Mouse (Mus musculus) forebrain, embryonic 12.5 days (tissue): ENCODE data around the gene Garem2. TPM values are rescaled to one million over a fixed set of nuclear protein-coding genes. Genes with fewer than 3 reads are reported as not detected.

ENCODE experiments used
- ATAC-seq: fragments of 200-750 bp; cut with Nextera tagmentation; 2 replicates; pipeline ENCODE4 v1.8.0; 2017; ENCODE audit warnings: moderate TSS enrichment; ENCODE audit not compliant: low FRiP score
- H3K27ac ChIP-seq: fragments of 300-500 bp; sonication (generic); 2 replicates; pipeline ENCODE4 v1.5.1; 2016; ENCODE audit warnings: mild to moderate bottlenecking
- H3K27me3 ChIP-seq: fragments of 300-500 bp; sonication (generic); 2 replicates; pipeline ENCODE4 v1.6.1; 2016; ENCODE audit warnings: mild to moderate bottlenecking
- H3K36me3 ChIP-seq: fragments of 300-500 bp; sonication (generic); replicated peaks from 2 replicates; pipeline ENCODE4 v1.6.1; 2016; ENCODE audit warnings: mild to moderate bottlenecking
- H3K4me1 ChIP-seq: fragments of 300-500 bp; sonication (generic); 2 replicates; pipeline ENCODE4 v1.6.1; 2016
- H3K4me2 ChIP-seq: fragments of 300-500 bp; sonication (generic); 2 replicates; pipeline ENCODE4 v1.6.1; 2016; ENCODE audit warnings: mild to moderate bottlenecking, moderate library complexity
- H3K4me3 ChIP-seq: fragments of 300-500 bp; sonication (generic); replicated peaks from 2 replicates; pipeline ENCODE4 v1.5.1; 2016; ENCODE audit warnings: mild to moderate bottlenecking
- H3K9ac ChIP-seq: fragments of 300-500 bp; sonication (generic); 2 replicates; pipeline ENCODE4 v1.6.1; 2016; ENCODE audit warnings: mild to moderate bottlenecking
- H3K9me3 ChIP-seq: fragments of 300-500 bp; sonication (generic); 2 replicates; pipeline ENCODE4 v1.6.1; 2016
- WGBS: fragments of 180-500 bp; shearing (Covaris S2); methylation state at CpG from one replicate; pipeline ENCODE4 v1.1.7; 2016; 5-methylcytosine and 5-hydroxymethylcytosine counted together
- polyA plus RNA-seq: library from polyadenylated mRNA; unstranded; fragments of >200 nt; fragmentation: Nextera tagmentation; extraction: Ambion mirVana; gene quantifications from 2 replicates; pipeline ENCODE4 v1.2.1, GENCODE M21; 2016

Gene Garem2
- polyA plus RNA-seq, 1 experiment from 2014 or later = 22.5 TPM

GRCm38 (mm10) chr5:30155395-30155792 lies 50.4 kb downstream of the Garem2 start:
- Histone ChIP-seq H3K27ac (peak overlapping the region; percentile 78), H3K4me1 (peaks cover 21% of the 10 kb centered on the region), H3K36me3 (no peaks in the 10 kb centered on the region), H3K9ac (peak overlapping the region; percentile 87), H3K27me3 (no peaks in the 10 kb centered on the region), H3K9me3 (no peaks in the 10 kb centered on the region), H3K4me3 (peak overlapping the region; percentile 90), H3K4me2 (peak overlapping the region; percentile 72)
- WGBS = under 1% methylated on average over 31 of the region's 31 CpGs
- ATAC-seq = peak; percentile 71

- no peaks in the 10 kb centered on the region for H3K27me3 ChIP-seq
- WGBS = 36% methylated on average over 13 of the region's 13 CpGs
- no peaks in the 10 kb centered on the region for H3K9me3 ChIP-seq
- peak overlapping the region; percentile 87 for H3K9ac ChIP-seq
- ATAC-seq = no peak
- H3K27ac ChIP-seq = no peak overlapping the region
- peak overlapping the region; percentile 90 for H3K4me3 ChIP-seq
- H3K4me2 ChIP-seq = peak overlapping the region; percentile 72
- H3K36me3 ChIP-seq = no peaks in the 10 kb centered on the region
- H3K4me1 ChIP-seq = peaks cover 21% of the 10 kb centered on the region
Observed at GRCm38 (mm10) chr5:30155821-30156629, 51.1 kb downstream of the Garem2 start.

DNA sequence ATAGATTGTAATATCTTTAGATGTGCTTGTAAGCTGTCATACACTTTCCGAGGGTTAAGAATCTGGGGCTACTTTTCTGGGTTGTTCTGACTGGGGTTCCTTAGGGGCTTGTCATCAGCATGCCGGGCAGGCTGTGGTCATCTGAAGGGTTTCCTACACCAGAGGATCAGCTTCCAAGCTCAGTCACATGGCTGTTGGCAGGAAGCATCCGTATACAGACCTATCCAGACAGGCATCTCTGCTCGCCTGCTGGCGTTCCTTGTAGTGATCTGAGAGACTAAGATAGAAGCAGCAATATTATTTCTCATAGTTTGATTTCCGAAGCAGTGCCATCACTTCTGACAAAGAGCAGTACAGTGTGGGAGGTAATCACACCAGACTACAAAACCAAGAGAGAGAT lies 54.6 kb downstream of the Garem2 start:
- no peak overlapping the region for H3K4me3 ChIP-seq
- H3K36me3 ChIP-seq = no peaks in the 10 kb centered on the region
- no peaks in the 10 kb centered on the region for H3K9me3 ChIP-seq
- H3K27ac ChIP-seq = no peak overlapping the region
- WGBS = 95% methylated on average over 6 of the region's 6 CpGs
- peaks cover 9% of the 10 kb centered on the region for H3K4me1 ChIP-seq
- H3K4me2 ChIP-seq = no peak overlapping the region
- ATAC-seq = no peak
- H3K27me3 ChIP-seq = no peaks in the 10 kb centered on the region
- H3K9ac ChIP-seq = no peak overlapping the region

GRCm38 (mm10) chr5:30161836-30162235 lies 56.9 kb downstream of the Garem2 start:
- Histone ChIP-seq H3K9me3 (no peaks in the 10 kb centered on the region), H3K36me3 (peaks cover 2% of the 10 kb centered on the region; the same call in 1 of the 2 replicates), H3K9ac (no peak overlapping the region), H3K4me3 (no peak overlapping the region), H3K4me2 (no peak overlapping the region), H3K4me1 (no peaks in the 10 kb centered on the region), H3K27me3 (no peaks in the 10 kb centered on the region), H3K27ac (no peak overlapping the region)
- ATAC-seq = no peak
- 93% methylated on average over 1 of the region's 1 CpGs for WGBS

GRCm38 (mm10) chr5:30162339-30162738 lies 57.4 kb downstream of the Garem2 start:
- H3K4me1 ChIP-seq = no peaks in the 10 kb centered on the region
- no peaks in the 10 kb centered on the region for H3K9me3 ChIP-seq
- no peak overlapping the region for H3K4me2 ChIP-seq
- peaks cover 3% of the 10 kb centered on the region; the same call in 1 of the 2 replicates for H3K36me3 ChIP-seq
- H3K9ac ChIP-seq = no peak overlapping the region
- H3K27me3 ChIP-seq = no peaks in the 10 kb centered on the region
- WGBS = 89% methylated on average over 6 of the region's 6 CpGs
- ATAC-seq = no peak
- no peak overlapping the region for H3K4me3 ChIP-seq
- no peak overlapping the region for H3K27ac ChIP-seq

DNA sequence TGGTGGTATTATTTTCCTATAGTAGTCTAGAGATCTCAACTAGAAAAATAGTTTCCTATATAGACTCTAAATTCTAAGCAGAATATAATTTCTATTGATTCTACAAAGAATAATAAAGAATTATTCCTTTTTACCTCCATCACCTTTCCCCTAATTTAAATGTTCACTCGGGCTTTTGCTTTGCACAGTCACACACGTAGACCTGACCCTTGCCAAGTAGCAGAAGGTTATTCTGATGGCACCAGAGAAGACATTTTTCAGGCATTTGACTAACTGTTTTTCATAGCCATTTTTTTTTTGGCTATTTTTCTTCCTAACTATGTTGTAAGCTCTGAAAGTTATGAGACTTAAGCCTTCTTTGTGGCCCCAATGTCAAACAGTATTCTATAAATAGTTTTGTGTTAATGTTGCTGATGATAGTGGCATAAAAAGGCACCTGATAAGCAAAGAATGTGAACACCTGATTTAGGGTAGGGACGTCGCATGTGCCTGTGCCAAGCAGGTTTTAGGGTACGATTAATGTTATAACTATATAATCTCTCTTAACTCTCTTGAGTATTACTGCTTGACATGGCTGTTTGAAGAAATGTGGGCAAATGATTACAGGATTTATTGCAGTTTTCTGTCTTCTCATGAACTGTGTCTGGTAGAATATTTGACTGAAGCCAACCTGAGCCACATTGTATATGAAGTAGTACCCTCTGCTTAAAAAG lies 60.4 kb downstream of the Garem2 start:
- Histone ChIP-seq H3K4me1 (no peaks in the 10 kb centered on the region), H3K27me3 (no peaks in the 10 kb centered on the region), H3K36me3 (peaks cover 22% of the 10 kb centered on the region), H3K9ac (no peak overlapping the region), H3K9me3 (no peaks in the 10 kb centered on the region), H3K4me2 (no peak overlapping the region), H3K4me3 (no peak overlapping the region), H3K27ac (no peak overlapping the region)
- WGBS = 93% methylated on average over 5 of the region's 5 CpGs
- no peak for ATAC-seq

Other genes starting within 250 kb of the Garem2 start
- 0.13 TPM in 1 of 2 replicates, not detected in the other for gene Il6, start 92.0 kb upstream of the Garem2 start, polyA plus RNA-seq
- gene Tyms, start 31.5 kb upstream of the Garem2 start, polyA plus RNA-seq = 237 and 241 TPM in 2 replicates
- 8.0 and 8.3 TPM in 2 replicates for gene 3110082J24Rik, start 925 bp downstream of the Garem2 start, polyA plus RNA-seq
- gene Hadha, start 50.0 kb downstream of the Garem2 start, polyA plus RNA-seq = 86.8 and 94.8 TPM in 2 replicates
- gene Hadhb, start 50.1 kb downstream of the Garem2 start, polyA plus RNA-seq = 84.0 and 88.9 TPM in 2 replicates
- gene Adgrf3, start 100.6 kb downstream of the Garem2 start, polyA plus RNA-seq = not detected in 2 replicates
- gene Selenoi, start 127.4 kb downstream of the Garem2 start, polyA plus RNA-seq = 24.8 and 25.5 TPM in 2 replicates
- gene Drc1, start 176.2 kb downstream of the Garem2 start, polyA plus RNA-seq = 1.5 and 1.6 TPM in 2 replicates